Mouse (Mus musculus) 3134 (cell line): ENCODE measurements at regions not wholly inside any gene's neighbourhood (a gene's known extent, or its start where the extent isn't known, plus 50 kb on each side); places are given as distances from the start of the nearest gene placed in this dataset.

Experiments
- DNase-seq: peaks from one replicate; pipeline ENCODE4 v3.0.0-alpha.2; 2011; ENCODE audit warnings: low spot score; ENCODE audit not compliant: insufficient read length; ENCODE audit errors: extremely low read depth

DNA sequence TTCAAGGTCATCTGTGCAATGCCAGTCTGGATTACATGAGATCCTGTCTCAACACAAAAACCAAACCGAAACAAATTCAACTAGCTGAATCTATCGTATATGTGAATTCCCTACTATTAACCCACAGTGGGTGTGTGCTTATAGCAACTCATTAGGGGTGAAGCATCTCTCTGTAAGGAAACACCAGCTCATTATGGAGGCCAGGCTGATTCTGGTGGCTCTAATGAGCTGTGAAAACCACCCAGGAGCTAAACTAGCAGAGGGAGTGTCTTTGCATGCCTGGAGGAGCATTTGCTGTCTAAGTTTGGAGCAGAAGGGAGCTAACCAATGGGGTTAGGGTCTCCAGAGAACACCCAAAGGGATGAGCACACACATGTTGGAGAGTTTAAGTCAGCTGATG, 54.1 kb upstream of the Adamts2 start:
- no peak for DNase-seq

DNA sequence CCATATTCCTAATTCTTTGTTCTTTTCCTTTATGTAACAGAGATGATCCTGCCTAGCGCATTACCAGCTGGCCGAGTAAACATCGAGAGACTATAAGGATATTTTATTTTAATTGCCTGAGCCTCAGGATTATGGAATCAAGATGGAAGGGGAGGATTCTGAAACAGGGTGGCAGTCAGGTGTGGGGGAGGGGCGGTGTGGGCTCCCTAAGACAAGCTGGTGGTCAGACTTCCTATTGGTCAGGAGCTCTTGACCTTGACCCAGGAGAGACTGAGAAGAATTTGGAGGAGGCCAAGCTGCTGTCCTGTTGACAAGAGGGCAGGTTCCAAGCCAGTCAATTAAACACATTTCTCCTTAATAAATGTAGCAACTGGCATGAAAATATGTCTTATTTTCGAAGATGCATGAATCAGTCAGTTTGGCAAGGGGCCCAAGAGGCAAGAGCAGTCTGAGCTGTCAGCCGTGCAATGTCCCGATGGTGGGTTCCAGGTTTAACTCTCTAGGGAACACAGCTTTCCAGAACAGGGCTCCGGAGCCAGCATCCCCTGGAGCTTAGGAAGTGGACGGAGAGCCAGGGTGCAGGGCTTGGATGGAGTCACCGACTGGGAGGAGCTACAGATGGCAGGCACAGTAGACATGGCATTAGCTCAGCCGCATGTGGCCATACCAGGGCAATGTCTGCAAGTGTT, 55.3 kb upstream of the Adamts2 start:
- peak; percentile 83 for DNase-seq

- DNase-seq, result no peak
Measured at GRCm38 (mm10) chr11:50545421-50545820, 56.5 kb upstream of the Adamts2 start.

GRCm38 (mm10) chr11:50540136-50540535, 61.7 kb upstream of the Adamts2 start:
- no peak for DNase-seq

DNA sequence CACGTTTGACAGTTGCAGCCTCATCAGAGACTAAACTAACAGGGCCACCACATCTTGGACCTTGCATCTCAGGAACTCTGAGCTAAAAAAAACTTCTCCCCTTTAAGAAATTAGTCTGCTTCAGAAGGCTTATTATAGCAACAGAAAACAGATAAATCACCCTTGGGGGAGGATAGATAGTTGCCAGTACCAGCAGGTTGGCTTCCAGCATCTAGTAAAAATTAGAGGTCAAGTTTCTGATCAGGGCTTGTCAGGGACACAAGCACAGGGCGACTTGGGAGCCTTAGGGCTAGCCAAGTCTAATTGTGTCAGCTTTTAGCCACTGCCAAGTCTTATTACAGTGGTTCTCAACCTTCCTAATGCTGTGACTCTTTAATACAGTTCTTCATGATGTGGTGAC, 67.6 kb upstream of the Adamts2 start:
- no peak for DNase-seq

GRCm38 (mm10) chr11:50527923-50528322, 74.0 kb upstream of the Adamts2 start:
- DNase-seq, result no peak

DNA sequence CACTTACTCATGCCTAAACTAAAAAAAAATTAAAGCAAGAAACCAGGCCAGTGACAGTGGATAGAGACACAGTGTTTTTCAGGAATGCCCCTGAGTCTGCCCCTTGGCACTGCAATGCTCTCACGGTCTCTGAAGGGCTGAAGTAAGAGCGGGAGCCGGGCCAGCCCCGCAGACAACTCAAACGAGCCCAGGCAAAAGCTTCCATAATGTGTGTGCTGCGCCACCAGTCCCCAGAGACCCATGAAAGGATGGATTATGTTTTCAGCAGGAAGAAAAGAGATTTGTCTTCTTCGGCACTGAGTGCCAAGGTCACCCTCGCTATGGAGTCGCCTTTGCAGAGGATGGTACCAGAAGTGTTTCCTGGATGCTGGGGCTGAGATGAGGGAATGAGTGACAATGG, 81.7 kb upstream of the Adamts2 start:
- DNase-seq, result no peak

DNA sequence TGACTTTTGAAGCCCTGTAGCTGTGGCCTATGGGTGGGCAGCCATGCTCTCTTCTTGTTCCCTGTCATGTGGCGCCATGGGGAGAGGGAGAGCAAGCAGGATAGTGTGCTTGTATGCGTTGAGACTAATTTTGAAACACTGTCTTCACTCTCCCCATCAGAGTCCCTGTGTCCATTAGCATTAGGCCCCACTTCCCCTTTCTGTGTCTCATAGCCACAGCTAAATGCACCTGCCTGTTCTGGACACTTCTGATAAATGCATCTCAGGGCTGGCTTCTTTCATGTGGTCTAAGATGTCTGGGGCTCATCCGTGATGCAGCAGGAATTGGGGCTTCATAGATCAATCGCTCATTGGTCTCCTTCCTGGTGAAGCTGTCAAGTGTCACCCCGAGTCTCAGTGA, 77.0 kb upstream of the Rufy1 start:
- no peak for DNase-seq

GRCm38 (mm10) chr11:50507498-50507824, 76.5 kb upstream of the Rufy1 start:
- DNase-seq, result no peak

GRCm38 (mm10) chr11:50506820-50507497, 76.0 kb upstream of the Rufy1 start:
- DNase-seq, result no peak

GRCm38 (mm10) chr11:50501352-50501751, 70.4 kb upstream of the Rufy1 start:
- DNase-seq, result no peak

DNA sequence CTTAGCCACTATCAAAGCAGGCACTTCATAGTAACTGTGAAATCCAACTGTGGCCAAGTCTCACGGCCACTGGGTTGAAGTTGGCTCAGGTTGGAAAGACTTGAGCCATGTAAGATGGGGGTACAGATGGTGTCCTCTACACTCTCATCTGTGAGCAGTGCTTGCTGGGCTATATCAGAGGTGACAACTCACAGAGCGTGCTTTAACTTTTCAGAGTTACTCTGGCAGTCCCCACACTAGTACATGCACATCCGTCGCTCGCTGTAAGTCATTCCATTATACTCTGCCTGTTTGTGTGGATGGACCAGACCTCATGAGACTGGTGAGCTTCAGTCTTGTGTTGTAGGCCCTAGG, 62.2 kb upstream of the Rufy1 start:
- DNase-seq, result no peak

DNA sequence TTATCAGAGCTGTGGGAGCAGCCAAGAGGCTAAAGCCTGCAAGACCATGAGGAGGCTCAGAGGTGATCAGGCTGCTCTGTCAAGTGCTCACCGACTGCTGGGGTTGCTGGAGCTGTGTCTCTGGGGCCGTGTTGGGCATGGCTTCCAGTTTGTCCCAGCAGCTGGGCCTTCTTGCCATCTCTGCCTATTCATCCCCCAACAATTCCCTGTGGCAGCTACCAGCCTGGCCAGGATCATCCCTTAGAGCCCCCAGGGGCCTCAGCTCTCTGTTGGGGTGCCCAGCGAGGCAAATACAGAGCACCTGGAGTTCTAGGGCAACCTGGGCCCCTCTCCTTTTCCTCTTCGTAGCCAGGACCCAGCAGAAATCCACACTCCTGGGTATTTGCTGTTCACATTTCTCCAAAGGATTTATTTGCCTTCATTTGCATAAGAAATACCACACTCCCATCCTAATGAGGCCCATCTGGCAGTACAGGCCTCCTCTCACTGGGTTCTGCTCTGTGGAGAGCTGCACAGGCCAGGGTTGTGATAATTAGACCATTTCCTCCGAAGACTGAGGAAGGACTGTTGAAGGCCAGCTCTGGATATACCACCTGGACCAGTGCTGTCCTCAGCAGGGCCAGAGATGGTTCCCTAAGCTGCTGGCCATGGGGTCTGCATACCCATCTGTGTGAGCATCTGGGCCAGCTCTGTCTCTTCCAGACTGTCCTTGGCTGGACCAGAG, 61.6 kb upstream of the Rufy1 start:
- no peak for DNase-seq

GRCm38 (mm10) chr11:50483821-50484220, 52.9 kb upstream of the Rufy1 start:
- DNase-seq, result no peak

DNA sequence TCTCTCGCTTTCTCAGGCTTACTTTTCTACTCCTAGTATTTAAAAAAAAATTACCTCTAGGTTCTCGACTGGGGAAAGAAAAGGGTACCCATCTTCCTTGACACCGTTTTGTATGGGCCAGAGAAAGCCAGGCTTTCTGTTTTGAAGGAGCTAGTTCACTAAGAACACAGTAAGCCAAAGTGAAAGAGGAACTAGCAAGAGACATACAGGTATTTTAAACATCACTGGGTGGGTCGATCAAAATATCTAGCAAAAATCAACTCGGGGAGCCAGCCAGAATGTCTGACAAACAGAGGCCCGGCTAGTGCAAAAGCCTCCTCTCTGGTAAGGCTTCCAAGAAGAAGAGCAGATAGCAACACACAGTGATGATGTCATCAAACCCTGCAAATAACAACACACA, 52.2 kb upstream of the Rufy1 start:
- no peak for DNase-seq

DNA sequence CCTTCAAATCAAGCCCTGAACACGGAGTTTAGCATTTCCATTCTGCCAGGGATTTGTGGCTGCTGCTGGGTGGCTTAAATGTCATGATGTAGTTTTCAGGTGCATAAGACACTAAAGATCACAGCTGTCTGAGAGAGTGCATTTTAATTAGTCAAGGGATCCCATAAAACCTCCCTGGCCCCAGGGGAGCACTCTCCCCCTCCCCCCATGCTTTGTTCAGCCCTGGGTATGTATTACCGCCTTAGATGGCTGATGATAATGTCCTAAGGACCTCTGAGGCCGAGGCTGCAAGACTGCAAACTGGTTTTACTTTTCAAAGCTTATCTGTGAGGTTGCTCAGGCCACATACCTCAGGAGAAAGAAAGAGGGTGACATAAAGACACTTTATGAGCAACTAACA, 51.7 kb upstream of the Rufy1 start:
- DNase-seq, result no peak
